Mouse (Mus musculus): ENCODE measurements around the gene Prim2.

The Prim2 gene

GRCm38 (mm10) chr1:33494524-33495202, 174.9 kb downstream of the Prim2 start:
- no peak for DNase-seq (ENCODE audit: extremely low spot score, low spot score)

DNA sequence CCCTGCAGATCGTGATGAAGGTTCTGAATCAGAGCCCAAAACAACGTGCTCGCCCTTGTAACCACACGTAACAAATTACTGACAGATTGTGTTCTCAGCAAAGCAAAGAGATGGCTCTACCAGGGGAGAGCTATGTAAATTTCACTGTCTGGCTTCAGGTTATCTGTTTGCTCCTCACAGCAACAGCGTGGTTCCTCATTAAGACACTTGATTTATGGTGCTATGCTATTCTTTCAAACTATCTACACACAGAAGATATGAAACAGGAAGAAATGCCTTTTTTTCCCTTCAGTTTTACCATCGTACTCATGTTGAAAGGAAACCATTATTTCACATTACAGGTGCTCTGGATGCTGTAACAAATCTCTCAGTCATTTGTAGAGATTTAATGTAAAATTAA, 179.4 kb downstream of the Prim2 start:
- DNase-seq (ENCODE audit: extremely low spot score, low spot score) = no peak

DNA sequence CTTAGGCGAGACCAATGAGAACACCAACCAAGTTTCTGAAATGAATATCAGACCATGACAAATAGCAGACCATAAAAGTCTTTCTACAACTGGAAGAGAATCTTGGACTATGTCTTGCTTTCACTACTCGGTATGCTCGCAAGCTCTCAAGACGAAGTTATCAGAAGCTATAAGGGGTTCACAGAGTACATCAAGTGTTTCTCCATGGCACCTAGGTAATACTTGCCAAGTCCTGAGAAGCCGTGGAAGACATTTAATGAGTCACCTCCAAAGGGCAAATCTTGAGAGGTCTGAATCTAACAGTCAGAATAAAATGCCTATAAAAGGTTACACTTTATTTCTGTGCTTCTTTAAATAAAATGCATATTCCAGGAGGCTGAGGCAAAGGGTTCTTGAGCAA, 181.2 kb downstream of the Prim2 start:
- no peak for DNase-seq (ENCODE audit: extremely low spot score, low spot score)

GRCm38 (mm10) chr1:33483746-33484145, 185.8 kb downstream of the Prim2 start:
- no peak for DNase-seq (ENCODE audit: extremely low spot score, low spot score)

DNA sequence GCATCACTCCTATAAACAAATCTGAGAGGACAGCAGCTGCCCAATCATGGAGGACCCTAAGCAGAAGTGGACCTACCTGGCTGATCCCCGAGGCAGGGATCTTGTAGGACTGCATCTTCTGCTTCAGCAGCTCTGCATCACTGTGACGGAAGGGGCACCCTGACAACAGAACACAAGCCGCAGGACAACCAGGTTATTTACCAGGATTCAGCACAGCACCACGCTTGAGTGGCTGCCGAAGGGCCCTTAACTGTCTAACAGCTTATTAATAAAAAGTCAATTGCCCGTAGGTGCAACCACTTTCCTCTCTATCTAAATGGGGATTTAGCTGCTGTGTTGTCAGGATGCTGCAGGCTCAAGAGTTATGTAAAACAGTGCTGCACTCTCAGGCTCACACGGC, 189.2 kb downstream of the Prim2 start:
- no peak for DNase-seq (ENCODE audit: extremely low spot score, low spot score)

DNA sequence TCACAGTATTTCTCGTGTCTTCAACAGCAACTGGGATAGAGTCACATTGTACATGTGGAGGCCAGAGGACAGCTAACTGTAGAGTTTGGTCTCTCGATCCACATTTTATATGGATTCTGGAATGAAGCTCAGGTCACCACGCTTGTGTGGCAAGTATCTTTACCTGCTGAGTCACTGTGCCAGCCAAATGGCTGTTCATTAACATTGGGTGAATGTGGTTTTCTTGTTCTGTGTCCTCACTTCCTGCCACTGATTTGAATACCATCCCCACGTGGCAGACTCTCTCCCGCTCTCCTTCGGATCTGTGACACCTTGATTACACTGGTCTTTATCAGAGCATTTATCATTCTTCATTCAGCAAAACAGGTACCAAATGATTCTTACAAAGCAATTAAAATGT, 198.5 kb downstream of the Prim2 start:
- no peak for DNase-seq (ENCODE audit: extremely low spot score, low spot score)

DNA sequence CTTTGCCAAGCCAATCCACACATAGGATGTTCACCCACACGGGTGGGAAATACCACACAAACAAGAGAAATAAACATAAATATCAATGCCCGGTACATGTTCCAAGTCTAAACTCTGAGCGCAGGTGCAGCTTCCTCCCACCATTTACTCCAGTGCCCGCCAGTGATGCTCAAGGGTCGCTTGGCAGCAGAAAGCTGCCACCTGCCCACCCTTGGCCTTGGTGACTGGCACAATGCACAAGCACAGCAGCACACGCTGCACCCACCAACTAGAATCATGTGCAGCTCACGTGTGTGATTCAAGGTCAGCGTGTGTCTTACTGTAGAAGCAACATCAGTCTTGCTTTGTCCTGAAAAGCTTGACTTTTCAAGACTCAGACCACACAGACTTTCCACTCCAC, 199.4 kb downstream of the Prim2 start:
- no peak for DNase-seq (ENCODE audit: extremely low spot score, low spot score)

GRCm38 (mm10) chr1:33464234-33464633, 205.4 kb downstream of the Prim2 start:
- DNase-seq (ENCODE audit: extremely low spot score, low spot score) = no peak

DNA sequence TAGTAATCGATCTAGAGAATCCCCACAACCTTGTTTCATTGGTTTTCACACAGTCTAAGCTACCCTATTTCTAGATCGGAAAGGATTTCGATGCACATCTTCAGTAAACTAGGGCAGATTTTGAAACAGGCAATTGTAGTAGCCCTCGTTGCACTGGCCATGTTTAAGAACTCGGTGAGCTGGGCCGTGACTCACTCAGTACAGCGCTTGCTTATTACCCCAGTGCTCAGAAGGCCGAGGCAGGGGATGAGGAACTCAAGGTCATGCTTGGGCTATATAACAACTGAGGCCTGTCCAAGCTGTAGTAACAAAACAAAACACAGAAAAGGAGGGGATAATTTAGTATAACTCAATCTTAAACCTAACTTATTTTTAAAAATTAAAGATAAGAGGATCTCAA, 208.9 kb downstream of the Prim2 start:
- DNase-seq (ENCODE audit: extremely low spot score, low spot score) = no peak

DNA sequence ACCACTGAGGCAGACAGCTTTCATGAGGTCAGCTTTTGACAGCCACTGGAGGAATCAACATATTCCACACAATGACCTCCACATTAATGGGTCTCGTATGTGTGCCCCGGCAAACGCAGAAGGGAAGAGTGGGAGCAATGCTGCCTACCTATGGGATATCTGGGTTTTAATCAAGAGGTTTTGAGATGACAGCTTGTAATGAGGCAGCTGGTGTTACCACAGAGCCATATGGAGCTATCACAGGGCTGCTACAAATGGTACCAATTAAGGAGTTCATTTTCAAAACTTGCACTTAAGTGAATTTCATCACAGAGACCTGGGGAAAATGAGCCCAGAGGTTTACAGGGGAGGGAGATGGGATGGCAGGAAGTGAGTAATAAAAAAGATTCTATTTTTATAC, 209.3 kb downstream of the Prim2 start:
- DNase-seq (ENCODE audit: extremely low spot score, low spot score) = no peak

- DNase-seq (ENCODE audit: extremely low spot score, low spot score) = no peak
These were observed 210.6 kb downstream of the Prim2 start for GRCm38 (mm10) chr1:33458950-33459349.

GRCm38 (mm10) chr1:33454251-33454650, 215.3 kb downstream of the Prim2 start:
- DNase-seq (ENCODE audit: extremely low spot score, low spot score) = no peak

GRCm38 (mm10) chr1:33453299-33453698, 216.3 kb downstream of the Prim2 start:
- no peak for DNase-seq (ENCODE audit: extremely low spot score, low spot score)

- no peak for DNase-seq (ENCODE audit: extremely low spot score, low spot score)
These were observed 222.4 kb downstream of the Prim2 start for GRCm38 (mm10) chr1:33447179-33447578.

DNA sequence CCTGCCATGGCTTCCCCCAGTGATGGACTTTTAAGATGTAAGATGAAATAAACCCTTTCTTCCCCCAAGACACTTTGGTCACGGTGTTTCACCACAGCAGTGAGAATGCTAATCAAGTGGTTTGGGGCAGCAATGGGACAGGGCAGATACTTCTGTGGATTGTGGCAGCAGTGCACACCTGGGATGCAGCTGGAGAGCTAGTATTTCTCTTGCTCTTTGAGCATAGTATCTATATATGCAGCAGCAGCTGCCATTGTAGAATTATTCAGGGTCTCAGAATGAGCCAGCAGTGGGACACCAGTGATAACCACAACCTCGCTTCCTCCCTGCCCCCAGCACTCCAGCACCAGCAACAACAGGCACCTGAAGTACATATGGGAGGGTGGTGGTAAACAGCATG, 233.4 kb downstream of the Prim2 start:
- DNase-seq (ENCODE audit: extremely low spot score, low spot score) = no peak
